Mouse (Mus musculus) CH12.LX (cell line): ENCODE results near the gene Scaf1. TPM values are rescaled to one million over a fixed set of nuclear protein-coding genes. Genes with fewer than 3 reads are reported as not detected.
A peak's percentile ranks its signal among the peaks of the same experiment; 100 is the strongest.

Source experiments
- DNase-seq: peaks from one replicate; pipeline ENCODE4 v3.0.0-alpha.2; 2013; ENCODE audit errors: extremely low read depth
- H3K27ac ChIP-seq: 2 replicates; pipeline ENCODE4 v1.5.1; 2012; ENCODE audit warnings: low read depth, mild to moderate bottlenecking, control low read depth, moderate library complexity; ENCODE audit not compliant: insufficient read depth
- H3K27me3 ChIP-seq: replicated peaks from 2 replicates; pipeline ENCODE3; 2012; ENCODE audit warnings: inconsistent platforms
- H3K36me3 ChIP-seq, 2 experiments: replicated peaks in 1 of 2; 2 replicates each; pipeline versions ENCODE3 to v1.6.1; 2012; ENCODE audit warnings: inconsistent platforms in 1 of 2, low read length in 1 of 2, mild to moderate bottlenecking in 1 of 2, mixed read lengths in 1 of 2, moderate library complexity in 1 of 2; ENCODE audit not compliant: control insufficient read depth in 1 of 2, insufficient read depth in 1 of 2
- H3K4me1 ChIP-seq, 2 experiments: 2 replicates each; pipeline ENCODE4 v1.6.1; 2012; ENCODE audit warnings: inconsistent platforms in 1 of 2, moderate library complexity in 1 of 2; ENCODE audit not compliant: insufficient read depth in 2 of 2, control insufficient read depth in 1 of 2
- H3K4me2 ChIP-seq: 2 replicates; pipeline ENCODE4 v1.6.1; 2012; ENCODE audit warnings: low read depth, mild to moderate bottlenecking, control low read depth; ENCODE audit not compliant: poor library complexity, insufficient read depth, severe bottlenecking
- H3K4me3 ChIP-seq, 3 experiments: fragments of 150-350 bp in 1 of 3; sonication (generic) in 1 of 3; replicated peaks in 1 of 3; 2 replicates each; pipeline versions ENCODE3 to v1.5.1; 2011 to 2012; ENCODE audit warnings: low read depth in 2 of 3, low read length in 2 of 3, mild to moderate bottlenecking in 2 of 3, moderate library complexity in 2 of 3, control low read depth in 1 of 3, improper control_type of control experiment in 1 of 3, inconsistent platforms in 1 of 3, mixed read lengths in 1 of 3; ENCODE audit not compliant: poor library complexity in 1 of 3
- H3K79me2 ChIP-seq: replicated peaks from 2 replicates; pipeline ENCODE4 v1.6.1; 2012; ENCODE audit warnings: mild to moderate bottlenecking, moderate library complexity; ENCODE audit not compliant: control insufficient read depth, poor library complexity, insufficient read depth, severe bottlenecking; ENCODE audit errors: extremely low read depth
- H3K9ac ChIP-seq: 2 replicates; pipeline ENCODE4 v1.6.1; 2012; ENCODE audit warnings: low read depth, mild to moderate bottlenecking, control low read depth, moderate library complexity; ENCODE audit not compliant: insufficient read depth
- H3K9me3 ChIP-seq: replicated peaks from 2 replicates; pipeline ENCODE3; 2012; ENCODE audit warnings: low read length, inconsistent platforms, mixed read lengths
- BHLHE40 ChIP-seq: IDR thresholded peaks from 2 replicates; pipeline ENCODE4 v1.6.1; 2011; ENCODE audit warnings: mild to moderate bottlenecking, low read depth, low read length, improper control_type of control experiment
- CHD2 ChIP-seq: IDR thresholded peaks from 2 replicates; pipeline ENCODE4 v1.6.1; 2011; ENCODE audit warnings: low read length, improper control_type of control experiment
- CTCF ChIP-seq, 2 experiments: IDR thresholded peaks in 1 of 2; conservative IDR thresholded peaks in 1 of 2; 2 replicates each; pipeline ENCODE4 v1.5.1; 2011 to 2012; ENCODE audit warnings: low read depth in 2 of 2, low read length in 2 of 2, improper control_type of control experiment in 1 of 2, inconsistent platforms in 1 of 2, mild to moderate bottlenecking in 1 of 2, moderate library complexity in 1 of 2
- E2F4 ChIP-seq: IDR thresholded peaks from 2 replicates; pipeline ENCODE4 v1.6.1; 2011; ENCODE audit warnings: low read depth, low read length, improper control_type of control experiment; ENCODE audit not compliant: insufficient replicate concordance
- ELF1 ChIP-seq: IDR thresholded peaks from 2 replicates; pipeline ENCODE4 v1.6.1; 2014; ENCODE audit warnings: low read depth, mild to moderate bottlenecking, inconsistent platforms, low read length, improper control_type of control experiment
- EP300 ChIP-seq: IDR thresholded peaks from 2 replicates; pipeline ENCODE4 v1.6.1; 2011; ENCODE audit warnings: low read length, improper control_type of control experiment
- ETS1 ChIP-seq: conservative IDR thresholded peaks from 2 replicates; pipeline ENCODE4 v1.6.1; 2012; ENCODE audit warnings: low read depth, mild to moderate bottlenecking, inconsistent platforms, low read length, improper control_type of control experiment, moderate library complexity
- GABPA ChIP-seq: IDR thresholded peaks from 2 replicates; pipeline ENCODE4 v1.6.1; 2012; ENCODE audit warnings: low read depth, low read length, improper control_type of control experiment, inconsistent platforms; ENCODE audit not compliant: insufficient replicate concordance
- HCFC1 ChIP-seq: IDR thresholded peaks from 2 replicates; pipeline ENCODE4 v1.6.1; 2012; ENCODE audit warnings: low read depth, mild to moderate bottlenecking, inconsistent platforms, low read length, improper control_type of control experiment
- IRF4 ChIP-seq: IDR thresholded peaks from 2 replicates; pipeline ENCODE4 v1.6.1; 2014; ENCODE audit warnings: low read depth, mild to moderate bottlenecking, inconsistent platforms, low read length, improper control_type of control experiment
- JUN ChIP-seq: IDR thresholded peaks from 2 replicates; pipeline ENCODE4 v1.6.1; 2011; ENCODE audit warnings: low read depth, mild to moderate bottlenecking, low read length, improper control_type of control experiment, moderate library complexity; ENCODE audit not compliant: insufficient read depth
- JUND ChIP-seq: conservative IDR thresholded peaks from 2 replicates; pipeline ENCODE4 v1.6.1; 2011; ENCODE audit warnings: low read depth, low read length, improper control_type of control experiment
- KAT2A ChIP-seq: IDR thresholded peaks from 2 replicates; pipeline ENCODE4 v1.6.1; 2012; ENCODE audit warnings: low read length, improper control_type of control experiment, inconsistent platforms; ENCODE audit not compliant: insufficient replicate concordance
- MAX ChIP-seq: IDR thresholded peaks from 2 replicates; pipeline ENCODE4 v1.6.1; 2011; ENCODE audit warnings: low read length, improper control_type of control experiment
- MEF2A ChIP-seq: IDR thresholded peaks from 2 replicates; pipeline ENCODE4 v1.6.1; 2014; ENCODE audit warnings: low read depth, mild to moderate bottlenecking, inconsistent platforms, low read length, improper control_type of control experiment, borderline replicate concordance
- MXI1 ChIP-seq: IDR thresholded peaks from 2 replicates; pipeline ENCODE4 v1.6.1; 2011; ENCODE audit warnings: mild to moderate bottlenecking, low read depth, low read length, improper control_type of control experiment
- MYC ChIP-seq: IDR thresholded peaks from 2 replicates; pipeline ENCODE4 v1.6.1; 2011; ENCODE audit warnings: low read depth, mild to moderate bottlenecking, improper control_type of control experiment, low read length
- NELFE ChIP-seq: IDR thresholded peaks from 2 replicates; pipeline ENCODE4 v1.6.1; 2011; ENCODE audit warnings: low read depth, low read length, improper control_type of control experiment
- NRF1 ChIP-seq: IDR thresholded peaks from 2 replicates; pipeline ENCODE4 v1.6.1; 2014; ENCODE audit warnings: low read depth, mild to moderate bottlenecking, inconsistent platforms, low read length, improper control_type of control experiment, moderate library complexity
- PAX5 ChIP-seq: IDR thresholded peaks from 2 replicates; pipeline ENCODE4 v1.6.1; 2012; ENCODE audit warnings: low read length, inconsistent platforms, mixed read lengths
- POLR2A ChIP-seq: IDR thresholded peaks from 2 replicates; pipeline ENCODE4 v1.6.1; 2011; ENCODE audit warnings: low read depth, mild to moderate bottlenecking, improper control_type of control experiment, low read length
- POLR2AphosphoS2 ChIP-seq: IDR thresholded peaks from 2 replicates; pipeline ENCODE4 v1.6.1; 2011; ENCODE audit warnings: low read depth, low read length, improper control_type of control experiment
- RCOR1 ChIP-seq: conservative IDR thresholded peaks from 2 replicates; pipeline ENCODE4 v1.6.1; 2012; ENCODE audit warnings: low read depth, mild to moderate bottlenecking, inconsistent platforms, low read length, improper control_type of control experiment
- SIN3A ChIP-seq: IDR thresholded peaks from 2 replicates; pipeline ENCODE4 v1.6.1; 2012; ENCODE audit warnings: low read length, improper control_type of control experiment, inconsistent platforms
- SMC3 ChIP-seq: IDR thresholded peaks from 2 replicates; pipeline ENCODE4 v1.6.1; 2011; ENCODE audit warnings: low read depth, low read length, improper control_type of control experiment
- TBP ChIP-seq: conservative IDR thresholded peaks from 2 replicates; pipeline ENCODE4 v1.6.1; 2011; ENCODE audit warnings: low read depth, low read length, improper control_type of control experiment
- TCF12 ChIP-seq: IDR thresholded peaks from 2 replicates; pipeline ENCODE4 v1.6.1; 2014; ENCODE audit warnings: low read depth, mild to moderate bottlenecking, inconsistent platforms, low read length, improper control_type of control experiment
- UBTF ChIP-seq: IDR thresholded peaks from 2 replicates; pipeline ENCODE4 v1.6.1; 2012; ENCODE audit warnings: low read depth, mild to moderate bottlenecking, inconsistent platforms, low read length, improper control_type of control experiment, moderate library complexity
- USF1 ChIP-seq: IDR thresholded peaks from 2 replicates; pipeline ENCODE4 v1.6.1; 2014; ENCODE audit warnings: low read depth, mild to moderate bottlenecking, inconsistent platforms, low read length, improper control_type of control experiment
- USF2 ChIP-seq: conservative IDR thresholded peaks from 2 replicates; pipeline ENCODE4 v1.6.1; 2011; ENCODE audit warnings: low read depth, low read length, improper control_type of control experiment
- ZMIZ1 ChIP-seq: IDR thresholded peaks from 2 replicates; pipeline ENCODE4 v1.6.1; 2012; ENCODE audit warnings: low read depth, mild to moderate bottlenecking, inconsistent platforms, low read length, improper control_type of control experiment
- dilution Hi-C: fragments of 300-500 bp; cut with MboI; formaldehyde crosslinking; loops from 2 replicates; pipeline ENCODE4 v1.14.3; 2020; ENCODE audit warnings: low sequenced_read_pairs; ENCODE audit not compliant: extremely low pct_unique_long_range_greater_than_20kb, extremely low pct_ligation_motif_present
- in situ Hi-C: fragments of 300-500 bp; cut with MboI; formaldehyde crosslinking; loops from 3 replicates; pipeline ENCODE4 v1.14.3; 2019; ENCODE audit warnings: low sequenced_read_pairs, low pct_ligation_motif_present, low pct_unique_long_range_greater_than_20kb, mixed read lengths
- polyA plus RNA-seq: library from polyadenylated mRNA; unstranded; fragments of >175 nt; gene quantifications from 2 replicates; pipeline ENCODE4 v1.2.1, GENCODE M21; 2012; ENCODE audit warnings: low read depth; ENCODE audit not compliant: insufficient read length
- total RNA-seq, 2 experiments: library from RNA; depleted of rRNA; stranded (reverse); fragments of 300-350 nt in 1 of 2; fragments of >200 nt in 1 of 2; gene quantifications; 2 replicates each; pipeline ENCODE4 v1.2.3; 2012 to 2014

The Scaf1 gene
- total and polyA plus RNA-seq, 3 experiments, result 5.4 to 41.9 (median 18.2) TPM

DNA sequence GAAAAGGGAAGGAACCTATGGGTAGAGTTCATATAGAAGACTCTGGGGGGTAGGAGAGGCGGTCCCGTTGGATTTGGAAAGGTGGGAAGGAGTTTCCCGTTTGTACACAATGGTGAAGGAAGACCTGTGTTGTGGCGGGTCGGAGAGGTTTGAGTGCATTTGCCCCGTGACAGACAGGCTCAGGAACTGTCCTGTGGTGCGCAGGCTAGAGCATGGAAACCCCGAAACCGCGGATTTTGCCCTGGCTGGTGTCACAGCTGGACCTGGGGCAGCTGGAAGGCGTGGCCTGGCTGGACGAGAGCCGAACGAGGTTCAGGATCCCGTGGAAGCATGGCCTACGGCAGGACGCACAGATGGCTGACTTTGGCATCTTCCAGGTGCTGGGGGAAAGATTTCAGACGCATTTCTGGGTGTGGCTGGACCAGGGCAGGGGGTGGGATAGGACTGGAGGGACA lies 17.6 kb downstream of the Scaf1 start, which contains the start of gene Bcl2l12:
Gene Bcl2l12 (minus strand): TSS at position 212 of the 455 bp plus-strand sequence.
- Histone ChIP-seq H3K4me2 (peak within 1 kb of the TSS; percentile 88), H3K36me3 (peaks cover 43 to 66% of the 10 kb centered on the region in 2 experiments), H3K4me1 (peaks cover 3 to 28% of the 10 kb centered on the region in 2 experiments; a peak in 3 of 4 replicates), H3K27ac (peak within 1 kb of the TSS; percentile 82), H3K27me3 (no peaks in the 10 kb centered on the region), H3K4me3 (peak within 1 kb of the TSS; percentile 67 to 96 (median 93)), H3K79me2 (peaks cover 23% of the 10 kb centered on the region), H3K9ac (peak within 1 kb of the TSS; percentile 76), H3K9me3 (no peaks in the 10 kb centered on the region)
- DNase-seq, result no peak
- TF ChIP-seq MAX (no peak; the same call in 1 of the 2 replicates), NELFE (no peak), IRF4 (no peak), JUN (no peak), HCFC1 (no peak), POLR2A (no peak), NRF1 (peak; percentile 34; the same call in 1 of the 2 replicates), USF1 (no peak), UBTF (no peak), GABPA (no peak), ELF1 (no peak), MXI1 (peak; percentile 39; the same call in 1 of the 2 replicates), TCF12 (no peak), USF2 (no peak)
- dilution Hi-C loops (no loop called here), in situ Hi-C loops (no loop called here)

DNA sequence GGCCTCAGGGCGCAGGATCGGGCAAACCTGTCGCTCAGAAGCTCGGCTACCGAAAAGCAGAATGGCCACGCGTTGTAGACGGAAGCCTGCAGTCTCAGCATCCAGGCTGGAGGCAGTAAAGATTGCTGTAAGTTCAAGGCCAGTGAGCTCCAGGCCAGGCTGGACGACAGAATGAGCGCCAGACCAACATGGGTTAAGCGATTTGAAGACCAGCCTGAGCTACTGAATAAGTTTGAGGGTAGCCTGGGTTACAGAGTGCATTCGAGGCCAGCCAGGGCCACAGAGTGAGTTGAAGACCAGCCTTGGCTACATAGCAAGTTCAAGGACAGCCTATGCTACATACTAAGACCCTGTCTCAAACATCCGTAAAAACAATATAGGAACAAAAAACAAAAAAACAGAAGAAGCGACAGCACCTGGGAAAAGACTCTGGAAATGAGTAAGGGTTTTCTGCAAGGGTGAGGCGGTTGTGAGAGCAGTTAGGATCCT lies 18.2 kb downstream of the Scaf1 start:
- H3K9me3 ChIP-seq, result no peaks in the 10 kb centered on the region
- peak overlapping the region; percentile 82 for H3K27ac ChIP-seq
- no peak for TF ChIP-seq PAX5
- TF ChIP-seq POLR2A, result no peak
- peak; percentile 74; the same call in 1 of the 2 replicates for TF ChIP-seq SIN3A
- no peak for TF ChIP-seq EP300
- TF ChIP-seq IRF4, result no peak
- TF ChIP-seq BHLHE40, result no peak
- no peak for TF ChIP-seq ETS1
- TF ChIP-seq KAT2A, result 0 out of 2 replicates have a peak, but pooled peaks have one; percentile 12
- TF ChIP-seq USF1, result no peak
- peak; percentile 60 for TF ChIP-seq MXI1
- no peak for TF ChIP-seq ZMIZ1
- no peak for TF ChIP-seq E2F4
- no peak for TF ChIP-seq JUND
- TF ChIP-seq HCFC1, result no peak
- TF ChIP-seq TBP, result no peak
- peak; percentile 21; the same call in 1 of the 2 replicates for TF ChIP-seq UBTF
- TF ChIP-seq RCOR1, result peak; percentile 58; the same call in 1 of the 2 replicates
- no peak for TF ChIP-seq CHD2
- TF ChIP-seq MEF2A, result no peak
- TF ChIP-seq SMC3, result no peak
- no peak for TF ChIP-seq CTCF (conservative IDR thresholded peaks at IDR 0.05 in 1 of 2, IDR thresholded peaks at IDR 0.05 in 1 of 2; ENCODE audit: low read depth in 2 of 2, low read length in 2 of 2)
- TF ChIP-seq MAX, result peak; percentile 65
- TF ChIP-seq GABPA, result no peak
- no peak for TF ChIP-seq JUN
- TF ChIP-seq MYC, result no peak
- TF ChIP-seq POLR2AphosphoS2, result peak; percentile 71; the same call in 1 of the 2 replicates
- TF ChIP-seq NRF1, result no peak; the same call in 1 of the 2 replicates

More for the DNA sequence above, 18.2 kb downstream of the Scaf1 start:
- Histone ChIP-seq H3K4me1 (peaks cover 3 to 28% of the 10 kb centered on the region in 2 experiments; a peak in 3 of 4 replicates), H3K4me2 (peak overlapping the region; percentile 88), H3K4me3 (peak overlapping the region; percentile 67 to 96 (median 93)), H3K36me3 (peaks cover 43 to 66% of the 10 kb centered on the region in 2 experiments), H3K9ac (peak overlapping the region; percentile 76), H3K27me3 (no peaks in the 10 kb centered on the region), H3K79me2 (peaks cover 23% of the 10 kb centered on the region)
- peak; percentile 50 for DNase-seq
- in situ Hi-C loops, result no loop called here
- dilution Hi-C loops, result no loop called here
